Mouse (Mus musculus) retina, postnatal 1 day (tissue): ENCODE results near the gene Mbd3l1.

Source experiments
- DNase-seq: peaks from one replicate; pipeline ENCODE4 v3.0.0-alpha.2; 2012

Gene Mbd3l1

DNA sequence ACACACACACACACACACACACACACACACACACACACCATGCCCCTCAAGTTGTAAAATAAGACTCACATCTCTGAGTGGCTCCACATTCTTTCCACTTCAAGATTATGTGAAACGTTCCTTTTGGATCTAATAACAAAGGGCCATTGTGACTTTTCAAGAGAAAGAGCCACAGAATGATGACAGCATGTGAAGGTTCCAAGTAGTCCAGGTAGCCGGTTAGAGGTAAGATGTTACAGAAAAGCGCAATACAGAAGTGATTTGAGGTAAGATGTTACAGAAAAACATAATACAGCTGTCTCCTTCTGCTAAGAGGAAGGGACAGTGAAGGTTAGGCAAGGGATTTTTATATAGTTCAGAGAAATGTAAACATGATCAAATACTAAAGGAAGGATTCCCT, at the start of gene Mbd3l1, which contains the start of gene Zfp558:
Gene Mbd3l1, plus strand, starts transcription at position 192 of the 400 bp plus-strand sequence.
Gene Zfp558, minus strand, starts transcription at position 101 of the 400 bp plus-strand sequence.
- no peak for DNase-seq

- DNase-seq = no peak
Observed at GRCm38 (mm10) chr9:18430354-18430753, 47.8 kb upstream of the Mbd3l1 start, which contains the start of gene Mbd3l2. TSS of gene Mbd3l2 (plus strand) at chr9:18430654.

DNA sequence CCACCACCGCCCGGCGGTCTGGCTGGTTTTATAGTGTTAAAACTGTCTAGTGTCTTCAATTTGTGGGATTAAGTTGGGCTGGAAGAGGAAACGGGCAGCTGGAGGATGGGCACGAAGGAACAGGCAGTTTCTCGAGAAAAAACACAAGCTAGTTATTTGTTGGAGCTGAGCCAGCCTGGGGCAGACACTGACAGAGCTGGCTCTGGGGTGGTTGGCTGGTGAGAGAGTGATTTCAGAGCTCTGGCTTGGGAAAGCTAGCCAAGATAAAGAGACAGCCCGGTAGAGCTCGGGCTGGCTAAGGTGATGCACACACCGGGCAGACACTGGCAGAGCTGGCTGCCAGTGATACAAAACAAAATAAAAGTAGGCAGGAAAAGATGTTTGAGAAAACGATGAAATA, 46.5 kb upstream of the Mbd3l1 start:
- DNase-seq = no peak

DNA sequence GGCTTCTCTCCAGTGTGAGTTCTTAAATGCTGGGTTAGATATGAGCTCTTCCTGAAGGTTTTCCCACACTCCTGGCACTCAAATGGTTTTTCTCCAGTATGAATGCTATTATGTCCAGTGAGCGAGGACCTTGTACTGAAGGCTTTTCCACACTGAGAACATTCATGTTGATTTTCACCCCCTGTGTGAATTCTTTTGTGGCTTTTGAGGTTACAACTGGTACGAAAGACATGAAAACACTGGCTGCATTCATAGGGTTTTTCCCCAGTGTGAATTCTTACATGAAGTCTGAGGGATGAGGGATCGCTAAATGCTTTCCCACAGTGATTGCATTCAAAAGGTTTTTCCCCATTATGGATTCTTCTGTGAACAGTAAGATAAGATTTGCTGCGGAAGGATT, 21.6 kb upstream of the Mbd3l1 start:
- DNase-seq = no peak

DNA sequence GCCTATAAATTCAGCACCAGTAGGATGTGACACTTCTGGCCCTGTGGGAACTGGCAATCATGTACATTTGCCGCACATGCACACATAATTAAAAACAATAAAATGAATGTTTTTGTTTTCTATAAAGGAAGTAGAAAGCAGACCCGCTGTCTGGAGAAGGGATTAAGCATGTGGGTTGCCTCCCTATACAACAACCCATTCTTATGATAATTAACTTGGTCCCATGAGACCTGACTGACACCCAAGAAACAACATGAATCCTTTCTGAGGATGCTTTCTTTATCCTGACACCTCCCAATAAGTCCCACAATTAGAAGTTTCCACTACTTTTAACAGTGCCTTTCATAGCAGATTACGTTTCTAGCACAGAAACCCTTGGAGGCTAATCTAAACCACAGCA, 10.8 kb upstream of the Mbd3l1 start:
- no peak for DNase-seq

- no peak for DNase-seq
Observed at GRCm38 (mm10) chr9:18468005-18468404, 10.2 kb upstream of the Mbd3l1 start.

GRCm38 (mm10) chr9:18473324-18474128, 4.6 kb upstream of the Mbd3l1 start:
- DNase-seq = peak; percentile 91

GRCm38 (mm10) chr9:18508098-18508497, 29.9 kb downstream of the Mbd3l1 start:
- peak; percentile 27 for DNase-seq
